Mouse (Mus musculus) fibroblast of lung, adult 2 months (primary cell): ENCODE measurements around the gene Ntpcr.

ENCODE experiments used
- DNase-seq: peaks from one replicate; pipeline ENCODE4 v3.0.0-alpha.2; 2011; ENCODE audit warnings: low read depth

The Ntpcr gene

GRCm38 (mm10) chr8:125729746-125730145 is at the start of gene Ntpcr:
TSS of gene Ntpcr (plus strand) at chr8:125729963.
- DNase-seq: no peak

DNA sequence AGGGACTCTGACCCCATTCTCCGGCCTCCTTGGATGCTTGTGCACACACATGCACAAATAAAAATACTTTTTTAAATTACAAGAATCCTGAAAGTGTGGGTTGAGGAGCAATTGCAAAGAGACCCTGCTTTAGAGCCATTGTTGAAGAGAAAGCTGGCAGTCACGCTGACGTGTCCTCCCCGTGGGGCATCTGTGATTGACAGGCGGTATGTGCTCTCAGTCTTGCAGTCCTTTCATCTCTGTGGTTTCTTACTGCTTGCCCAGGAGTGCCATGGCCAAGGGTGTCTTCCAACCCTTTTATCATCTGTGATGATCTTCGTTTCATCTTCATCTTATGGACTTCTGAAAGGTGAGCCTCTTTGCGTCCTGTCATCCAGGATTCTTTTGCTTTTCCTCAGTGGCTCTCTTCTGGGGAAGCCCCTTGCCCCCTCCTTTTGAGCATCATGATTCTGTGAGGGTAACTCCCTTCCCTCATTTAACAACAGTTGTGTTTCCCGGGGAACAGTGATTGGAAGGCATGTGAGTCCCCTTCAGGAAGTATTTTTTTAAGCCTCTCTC is 48.8 kb upstream of the Ntpcr start:
- no peak for DNase-seq

DNA sequence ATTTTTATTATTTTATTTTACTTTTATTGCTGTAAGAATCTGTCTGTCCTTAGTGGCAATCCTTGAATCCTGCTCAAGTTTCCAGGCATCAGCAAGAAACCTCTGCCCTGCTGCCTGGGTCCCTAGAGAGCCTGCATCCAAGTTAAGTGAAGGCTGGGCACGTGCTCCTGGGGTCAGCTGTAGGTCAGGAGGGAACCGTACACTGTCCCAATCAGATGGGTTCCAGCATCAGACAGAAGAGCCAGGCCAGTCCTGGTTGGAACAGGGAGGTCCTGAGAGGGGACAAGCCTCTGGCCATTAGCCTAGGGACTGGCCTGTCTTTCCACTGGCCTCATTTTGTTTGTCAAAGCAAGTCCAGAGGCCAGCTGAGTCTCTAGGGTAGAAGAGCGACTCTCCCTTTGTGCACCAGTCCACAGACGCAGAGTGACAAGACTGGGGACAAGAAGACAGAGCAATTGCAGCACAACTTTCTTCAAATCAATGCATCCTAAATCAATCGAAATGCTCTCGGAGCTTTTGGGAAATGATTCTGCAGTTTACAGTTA is 44.5 kb upstream of the Ntpcr start:
- no peak for DNase-seq

- peak; percentile 58 for DNase-seq
Measured at GRCm38 (mm10) chr8:125686221-125686865, 43.4 kb upstream of the Ntpcr start.

GRCm38 (mm10) chr8:125690166-125690915 is 39.4 kb upstream of the Ntpcr start:
- no peak for DNase-seq

DNA sequence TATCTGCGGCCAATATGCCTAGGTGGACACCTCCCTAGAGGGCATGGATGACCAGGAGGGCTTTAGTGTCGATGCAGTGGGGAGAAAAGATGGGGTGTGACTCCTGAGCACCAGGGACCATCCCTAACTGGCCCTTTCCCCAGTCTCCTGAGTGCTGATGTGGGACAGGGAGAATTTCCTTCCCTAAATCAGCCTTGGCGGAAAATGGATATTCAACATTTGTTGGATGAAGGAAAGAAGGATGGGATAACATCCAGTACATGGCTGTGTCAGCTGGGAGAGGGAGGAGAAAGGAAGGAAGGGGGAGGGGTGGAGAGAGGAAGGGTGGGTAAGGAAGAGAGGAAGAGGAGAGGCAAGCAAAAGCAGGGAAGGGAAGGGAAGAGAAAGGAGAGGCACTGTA is 38.8 kb upstream of the Ntpcr start:
- DNase-seq: no peak

DNA sequence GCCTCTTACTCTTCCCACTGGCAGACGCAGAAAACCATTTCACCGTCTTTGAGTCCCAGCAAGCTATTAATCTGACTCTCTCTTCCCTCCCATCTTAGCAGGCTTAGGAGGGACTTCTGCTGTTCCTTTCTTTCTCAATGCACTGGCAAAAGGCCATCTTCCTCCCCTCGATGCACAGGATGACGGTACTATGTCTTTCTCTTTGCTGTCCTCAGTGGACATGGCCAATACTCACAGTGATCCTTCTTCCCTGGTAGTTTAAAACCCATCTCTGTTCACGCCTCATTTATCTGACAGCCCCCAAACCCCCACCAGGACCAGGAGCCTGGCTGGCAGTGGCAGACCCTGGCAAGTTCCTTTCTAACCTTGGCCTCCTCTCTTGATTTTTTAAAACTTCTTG is 37.3 kb upstream of the Ntpcr start:
- no peak for DNase-seq

DNA sequence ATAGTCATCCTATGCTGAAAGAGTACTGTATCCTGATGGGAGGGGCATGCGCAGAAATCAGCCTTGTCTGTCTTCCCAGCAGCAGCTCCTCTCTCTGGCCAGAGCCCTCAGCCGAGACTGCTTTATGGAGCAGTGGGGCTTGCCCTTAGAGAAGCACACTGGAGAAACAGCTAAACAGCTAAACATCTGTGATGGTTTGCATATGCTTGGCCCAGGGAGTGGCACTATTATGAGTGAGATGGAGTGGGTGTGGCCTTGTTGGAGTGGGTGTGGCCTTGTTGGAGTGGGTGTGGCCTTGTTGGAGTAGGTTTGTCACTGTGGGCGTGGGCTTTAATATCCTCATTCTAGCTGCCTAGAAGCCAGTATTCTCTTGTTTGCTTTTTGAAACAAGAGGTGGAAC is 36.6 kb upstream of the Ntpcr start:
- DNase-seq: no peak

GRCm38 (mm10) chr8:125695951-125696350 is 33.8 kb upstream of the Ntpcr start:
- no peak for DNase-seq

DNA sequence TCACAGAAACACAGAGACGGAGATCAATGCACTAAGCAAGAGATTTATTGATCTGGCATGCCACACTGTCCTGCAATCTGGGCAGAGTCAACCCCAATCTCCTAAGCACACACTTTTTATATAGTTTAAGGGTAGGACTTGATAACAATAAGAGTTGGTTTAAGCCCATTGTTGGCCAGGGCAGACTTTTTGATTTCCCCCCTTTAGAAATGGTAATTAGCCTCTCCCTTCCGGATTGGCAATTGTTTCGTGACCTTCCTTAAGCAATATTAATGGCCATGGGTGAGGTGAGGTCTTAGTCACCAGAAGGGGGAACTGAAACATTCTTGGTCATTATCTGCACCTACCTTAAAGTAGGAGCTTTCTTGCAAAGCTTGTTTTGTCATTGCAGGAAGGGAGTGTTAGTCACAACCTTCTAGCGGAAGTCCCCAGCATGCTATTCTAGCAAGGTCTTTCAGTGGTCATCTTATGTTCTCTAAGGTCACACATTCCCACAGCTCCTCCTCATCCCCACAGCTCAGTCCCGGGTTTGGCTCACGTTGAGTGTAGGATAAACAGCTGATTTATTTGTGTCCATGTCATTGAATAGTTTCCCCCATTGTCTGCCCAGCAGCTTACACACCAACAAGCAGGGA is 30.3 kb upstream of the Ntpcr start:
- no peak for DNase-seq

GRCm38 (mm10) chr8:125700407-125700806 is 29.4 kb upstream of the Ntpcr start:
- DNase-seq: no peak

DNA sequence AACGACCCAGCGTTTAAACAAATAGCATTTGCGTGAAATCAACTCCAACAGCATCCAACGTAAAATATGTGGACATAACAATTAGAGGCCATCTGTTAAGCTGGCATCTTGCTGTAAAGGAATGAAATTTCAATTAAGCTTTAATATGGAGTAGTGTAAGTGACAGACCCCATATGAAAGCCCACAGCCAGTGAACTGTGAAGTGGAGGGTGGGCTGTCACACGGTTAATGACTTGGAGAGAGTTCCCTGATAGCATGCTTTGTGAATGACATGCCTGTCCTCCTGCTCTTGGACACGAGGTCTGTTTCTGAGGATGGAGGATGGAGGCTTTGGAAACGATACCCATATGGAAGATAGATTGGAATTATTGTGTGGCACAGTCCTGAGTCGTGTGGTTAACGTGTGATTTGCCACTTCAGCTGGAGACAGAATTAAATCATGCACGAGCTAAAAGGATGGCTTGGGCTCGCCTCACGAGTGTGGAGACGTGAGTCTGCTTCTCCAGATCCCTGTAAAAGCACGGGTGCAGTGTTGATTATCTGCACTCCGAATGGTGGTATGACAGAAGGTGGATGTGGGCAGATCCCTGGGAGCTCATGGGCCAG is 26.8 kb upstream of the Ntpcr start:
- DNase-seq: no peak

GRCm38 (mm10) chr8:125704434-125704833 is 25.3 kb upstream of the Ntpcr start:
- DNase-seq: no peak

- DNase-seq: no peak
Measured at GRCm38 (mm10) chr8:125705816-125706215, 23.9 kb upstream of the Ntpcr start.

- no peak for DNase-seq
Measured at GRCm38 (mm10) chr8:125709171-125709570, 20.6 kb upstream of the Ntpcr start.

DNA sequence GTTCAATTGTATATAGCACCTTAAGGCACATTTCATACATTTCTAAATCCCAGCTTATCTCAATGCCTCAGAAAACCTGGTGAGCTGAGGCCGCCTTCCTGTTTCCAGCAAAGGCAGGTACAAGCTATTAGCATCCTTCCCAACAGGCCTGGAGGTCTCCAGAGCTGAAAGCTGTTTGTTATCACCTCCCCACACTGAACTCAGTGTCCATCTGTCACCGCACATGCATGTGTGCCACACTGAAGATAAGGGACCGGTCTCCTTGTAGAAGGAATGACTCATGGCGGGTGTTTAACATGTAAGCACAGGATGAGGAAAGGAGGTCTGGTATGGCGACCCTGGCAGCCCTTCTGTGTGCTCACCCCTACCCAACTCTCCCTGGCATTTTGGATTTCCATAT is 18.2 kb upstream of the Ntpcr start:
- no peak for DNase-seq

- no peak for DNase-seq
Measured at GRCm38 (mm10) chr8:125716211-125716610, 13.6 kb upstream of the Ntpcr start.

DNA sequence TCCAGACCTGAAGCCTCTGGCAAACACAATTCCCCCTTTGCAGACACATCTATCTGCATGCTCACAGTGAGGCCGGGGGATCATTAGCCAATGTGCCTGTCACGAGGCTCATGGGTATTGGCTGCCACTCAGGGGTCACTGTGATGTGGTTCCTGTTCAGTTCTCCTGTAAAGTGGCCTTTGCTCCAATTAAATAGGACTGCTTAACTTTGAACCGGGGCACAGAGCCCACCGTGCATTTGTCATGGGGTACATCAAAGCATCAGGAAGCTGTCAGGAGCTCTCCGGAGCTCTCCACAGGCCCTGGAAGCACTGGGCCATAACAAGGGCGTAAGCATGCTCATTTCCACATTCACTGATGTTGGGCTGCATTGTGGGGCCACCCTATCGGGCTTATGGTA is 13.2 kb upstream of the Ntpcr start:
- no peak for DNase-seq

GRCm38 (mm10) chr8:125718914-125719313 is 10.8 kb upstream of the Ntpcr start:
- no peak for DNase-seq

DNA sequence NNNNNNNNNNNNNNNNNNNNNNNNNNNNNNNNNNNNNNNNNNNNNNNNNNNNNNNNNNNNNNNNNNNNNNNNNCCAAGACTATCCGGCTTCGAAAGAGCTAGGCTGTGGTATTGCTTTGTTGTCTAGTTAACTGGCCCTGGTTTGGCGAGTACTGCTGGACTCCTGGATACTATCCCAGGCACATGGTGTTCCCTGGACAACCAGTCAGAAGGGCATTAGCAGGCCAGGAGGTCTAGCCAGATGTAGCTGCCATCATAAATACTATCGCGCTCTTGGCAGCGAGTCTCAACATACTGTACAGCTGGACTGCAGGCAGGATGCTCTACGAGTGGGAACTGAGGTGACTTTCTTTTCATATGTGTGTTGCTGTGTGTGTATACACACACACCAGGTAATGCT is 7.1 kb upstream of the Ntpcr start:
- DNase-seq: peak; percentile 84

DNA sequence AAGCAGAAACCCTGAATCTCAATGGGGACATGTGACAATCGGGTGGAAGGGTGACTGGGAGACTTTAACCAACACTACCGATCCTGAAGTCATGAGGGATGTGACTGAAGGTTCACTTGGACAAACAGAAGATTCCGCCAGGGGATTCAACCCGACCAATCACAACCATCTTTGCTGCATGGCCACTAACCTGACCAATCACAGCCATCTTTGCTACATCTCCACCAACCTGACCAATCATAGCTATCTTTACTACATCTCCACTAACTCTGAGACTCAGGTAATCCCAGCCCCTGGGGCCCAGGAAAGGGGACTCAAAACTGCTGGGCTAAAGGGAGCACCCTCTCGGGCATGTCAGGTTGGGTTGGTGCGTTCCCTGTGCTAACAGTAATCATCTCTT is 6.3 kb upstream of the Ntpcr start:
- no peak for DNase-seq
